Mouse (Mus musculus) gastrocnemius, postnatal 10 days (tissue): ENCODE measurements around the gene AC161166.1. TPM values are rescaled to one million over a fixed set of nuclear protein-coding genes. Genes with fewer than 3 reads are reported as not detected.

Source experiments
- DNase-seq: peaks from one replicate; pipeline ENCODE4 v3.0.0; 2021; ENCODE audit warnings: mixed read lengths
- total RNA-seq, 2 experiments: library from RNA; stranded (reverse); gene quantifications; 2 replicates each; pipeline ENCODE4 v1.2.3; 2021

AC161166.1 gene
- total RNA-seq, 2 experiments from 2014 or later: not detected

DNA sequence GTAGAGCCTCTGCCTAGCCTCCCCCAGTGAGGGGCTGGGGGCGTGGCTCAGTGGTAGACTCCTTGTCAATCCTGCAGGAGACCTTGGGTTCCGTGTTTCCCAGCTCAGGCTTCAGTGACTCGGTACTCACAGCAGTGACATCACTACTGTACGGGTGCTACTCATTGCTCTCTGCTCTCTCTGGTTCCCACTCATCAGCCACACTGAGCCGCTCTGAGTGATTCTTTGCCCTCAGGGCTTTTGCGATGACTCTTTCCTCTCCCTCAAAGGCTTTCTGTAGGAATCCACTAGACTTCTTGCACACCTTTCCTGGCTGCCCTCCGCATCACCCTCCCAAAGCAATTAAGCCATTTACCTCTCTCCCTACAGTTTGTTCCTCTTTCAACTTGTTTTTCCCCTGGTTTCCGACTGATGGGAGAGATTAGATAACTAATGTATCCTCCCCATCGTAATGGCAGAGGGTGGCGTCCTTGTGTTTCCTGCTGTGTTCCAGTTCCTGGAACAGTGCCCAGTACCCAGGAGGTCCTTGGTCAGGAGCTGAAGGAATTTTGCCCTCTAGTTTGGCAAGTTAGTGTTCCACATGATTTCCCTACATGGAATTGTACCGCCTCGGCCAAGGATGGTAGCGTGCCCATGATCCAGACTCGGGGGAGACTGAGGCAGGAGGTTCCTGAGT, 50.7 kb downstream of the AC161166.1 start:
- no peak for DNase-seq

Other genes with a start within 250 kb of the AC161166.1 start
- 1 to 10 TPM; 2.9 to 4.2 TPM for gene Zfp93, start 242.0 kb downstream of the AC161166.1 start, total RNA-seq
- gene Zfp61, start 211.2 kb downstream of the AC161166.1 start, total RNA-seq: 1 to 10 TPM; 4.2 to 5.6 TPM
- 1 to 10 TPM; 2.1 to 4.0 TPM for gene Zfp94, start 195.8 kb downstream of the AC161166.1 start, total RNA-seq
- gene Tescl, start 178.5 kb downstream of the AC161166.1 start, total RNA-seq: not detected
- gene Lypd5, start 163.3 kb downstream of the AC161166.1 start, total RNA-seq: not detected
- 1 to 10 TPM in 1 of 2 experiments, under 1 TPM in 1; 0.14 to 1.8 TPM for gene Kcnn4, start 142.2 kb downstream of the AC161166.1 start, total RNA-seq
- gene Smg9, start 112.8 kb downstream of the AC161166.1 start, total RNA-seq: 10 to 100 TPM; 15.4 to 17.1 TPM
- under 1 TPM in 1 of 2 experiments, not detected in 1; 0.21 TPM for gene Irgc1, start 60.2 kb downstream of the AC161166.1 start, total RNA-seq
- 1 to 10 TPM; 2.0 to 3.0 TPM for gene Plaur, start 50.0 kb downstream of the AC161166.1 start, total RNA-seq
- 10 to 100 TPM; 14.7 to 17.4 TPM for gene Cadm4, start 30.4 kb downstream of the AC161166.1 start, total RNA-seq
- gene Zfp428, start 5.4 kb downstream of the AC161166.1 start, total RNA-seq: 10 to 100 TPM; 11.4 to 11.6 TPM
- 10 to 100 TPM; 12.8 to 15.3 TPM for gene Irgq, start 18.2 kb upstream of the AC161166.1 start, total RNA-seq
- gene Pinlyp, start 33.7 kb upstream of the AC161166.1 start, total RNA-seq: not detected
- 10 to 100 TPM; 22.5 to 26.3 TPM for gene Xrcc1, start 33.8 kb upstream of the AC161166.1 start, total RNA-seq
- 10 to 100 TPM in 1 of 2 experiments, 1 to 10 TPM in 1; 9.4 to 10.0 TPM for gene Ethe1, start 75.1 kb upstream of the AC161166.1 start, total RNA-seq
- gene Zfp575, start 75.2 kb upstream of the AC161166.1 start, total RNA-seq: under 1 TPM; 0.59 to 0.95 TPM
- gene Phldb3, start 98.3 kb upstream of the AC161166.1 start, total RNA-seq: under 1 TPM; 0.77 to 0.80 TPM
- gene Lypd3, start 124.1 kb upstream of the AC161166.1 start, total RNA-seq: not detected
- gene Tex101, start 164.2 kb upstream of the AC161166.1 start, total RNA-seq: not detected
- not detected for gene BC049730, start 196.8 kb upstream of the AC161166.1 start, total RNA-seq
- gene Gm4763, start 214.5 kb upstream of the AC161166.1 start, total RNA-seq: not detected
- under 1 TPM in 1 of 2 experiments, not detected in 1; 0.77 TPM for gene Cd177, start 247.9 kb upstream of the AC161166.1 start, total RNA-seq